Mouse (Mus musculus) bone marrow, adult 2 months (tissue): ENCODE results near the gene Phactr2.

ENCODE experiments used
- CTCF ChIP-seq: fragments of 200-500 bp; IDR thresholded peaks from 2 replicates; pipeline ENCODE4 v1.5.1; 2011; ENCODE audit warnings: low read length, control low read depth; ENCODE audit not compliant: control insufficient read depth, insufficient read depth
- POLR2A ChIP-seq: fragments of 200-500 bp; IDR thresholded peaks from 2 replicates; pipeline ENCODE4 v1.6.1; 2011; ENCODE audit warnings: low read depth, mild to moderate bottlenecking, control low read depth, low read length, borderline replicate concordance; ENCODE audit not compliant: control insufficient read depth

DNA sequence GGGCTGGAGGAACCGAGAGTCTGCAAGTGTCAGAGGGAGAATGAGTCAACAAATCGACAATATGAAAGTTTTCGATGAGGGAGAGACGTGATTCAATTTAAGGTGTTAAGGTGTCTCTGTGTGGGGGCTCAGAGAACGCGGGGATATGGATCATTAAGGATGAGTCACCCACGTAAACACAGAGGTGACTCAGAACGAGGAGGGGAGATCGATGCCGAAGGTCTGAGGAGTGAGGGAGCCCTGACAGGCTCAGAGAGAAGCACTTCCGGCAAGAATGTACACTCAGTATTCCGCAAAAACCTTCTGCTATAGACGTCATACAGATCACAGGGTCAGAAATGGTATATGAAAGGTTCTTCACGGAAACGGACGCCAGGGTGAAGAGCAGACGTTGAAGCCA is 49.7 kb downstream of the Phactr2 start:
- TF ChIP-seq CTCF (no peak), POLR2A (no peak)
